ENCODE assay signal across 13 mouse cellular contexts in genomic region chr9:90007094-90007493, GRCm38 (mm10).
"Had no signal": no experiment of that assay in that cellular context is flagged by ENCODE, and none has a peak within 500 bp of the region (broad histone marks: within the 10 kb centered on the region; RNA-seq: fewer than 3 reads in every experiment).

No protein-coding gene starts in this region.

- H3K27ac ChIP-seq: intestine, embryonic 15.5 days; left cerebral cortex, adult 2 months; limb, embryonic 10.5 days; liver, embryonic 15.5 days; midbrain, embryonic 12.5 days had no signal

- ATAC-seq: intestine, embryonic 15.5 days; midbrain, embryonic 16.5 days had no signal

- H3K4me1 ChIP-seq: intestine, embryonic 15.5 days; limb, embryonic 10.5 days; liver, embryonic 15.5 days; midbrain, embryonic 12.5 days had no signal

- H3K4me3 ChIP-seq: intestine, embryonic 15.5 days; left cerebral cortex, adult 2 months; limb, embryonic 10.5 days; liver, embryonic 15.5 days; midbrain, embryonic 12.5 days had no signal

- DNase-seq: kidney, adult 18-20 months; kidney, postnatal 25 days; right cerebral cortex, adult 18-20 months; right cerebral cortex, postnatal 25 days; thymus, adult 18-20 months; thymus, postnatal 25 days had no signal

- H3K4me2 ChIP-seq: intestine, embryonic 15.5 days; liver, embryonic 11.5 days; liver, embryonic 15.5 days; midbrain, embryonic 12.5 days had no signal

- H3K9me3 ChIP-seq: intestine, embryonic 15.5 days; limb, embryonic 10.5 days; liver, embryonic 15.5 days; midbrain, embryonic 12.5 days had no signal

- H3K9ac ChIP-seq: intestine, embryonic 15.5 days; liver, embryonic 15.5 days; midbrain, embryonic 12.5 days had no signal

- H3K36me3 ChIP-seq: intestine, embryonic 15.5 days; limb, embryonic 10.5 days; liver, embryonic 15.5 days; midbrain, embryonic 12.5 days had no signal

- H3K27me3 ChIP-seq: intestine, embryonic 15.5 days; liver, embryonic 15.5 days; midbrain, embryonic 12.5 days had no signal
